Mouse (Mus musculus) CH12.LX (cell line): ENCODE results near the gene Atp8a2. TPM values are rescaled to one million over a fixed set of nuclear protein-coding genes. Genes with fewer than 3 reads are reported as not detected.

Source experiments
- DNase-seq: peaks from one replicate; pipeline ENCODE4 v3.0.0-alpha.2; 2013; ENCODE audit errors: extremely low read depth
- H3K27ac ChIP-seq: 2 replicates; pipeline ENCODE4 v1.5.1; 2012; ENCODE audit warnings: low read depth, mild to moderate bottlenecking, control low read depth, moderate library complexity; ENCODE audit not compliant: insufficient read depth
- H3K27me3 ChIP-seq: replicated peaks from 2 replicates; pipeline ENCODE3; 2012; ENCODE audit warnings: inconsistent platforms
- H3K36me3 ChIP-seq, 2 experiments: replicated peaks in 1 of 2; 2 replicates each; pipeline versions ENCODE3 to v1.6.1; 2012; ENCODE audit warnings: inconsistent platforms in 1 of 2, low read length in 1 of 2, mild to moderate bottlenecking in 1 of 2, mixed read lengths in 1 of 2, moderate library complexity in 1 of 2; ENCODE audit not compliant: control insufficient read depth in 1 of 2, insufficient read depth in 1 of 2
- H3K4me1 ChIP-seq, 2 experiments: 2 replicates each; pipeline ENCODE4 v1.6.1; 2012; ENCODE audit warnings: inconsistent platforms in 1 of 2, moderate library complexity in 1 of 2; ENCODE audit not compliant: insufficient read depth in 2 of 2, control insufficient read depth in 1 of 2
- H3K4me2 ChIP-seq: 2 replicates; pipeline ENCODE4 v1.6.1; 2012; ENCODE audit warnings: low read depth, mild to moderate bottlenecking, control low read depth; ENCODE audit not compliant: poor library complexity, insufficient read depth, severe bottlenecking
- H3K4me3 ChIP-seq, 3 experiments: fragments of 150-350 bp in 1 of 3; sonication (generic) in 1 of 3; replicated peaks in 1 of 3; 2 replicates each; pipeline versions ENCODE3 to v1.5.1; 2011 to 2012; ENCODE audit warnings: low read depth in 2 of 3, low read length in 2 of 3, mild to moderate bottlenecking in 2 of 3, moderate library complexity in 2 of 3, control low read depth in 1 of 3, improper control_type of control experiment in 1 of 3, inconsistent platforms in 1 of 3, mixed read lengths in 1 of 3; ENCODE audit not compliant: poor library complexity in 1 of 3
- H3K79me2 ChIP-seq: replicated peaks from 2 replicates; pipeline ENCODE4 v1.6.1; 2012; ENCODE audit warnings: mild to moderate bottlenecking, moderate library complexity; ENCODE audit not compliant: control insufficient read depth, poor library complexity, insufficient read depth, severe bottlenecking; ENCODE audit errors: extremely low read depth
- H3K9ac ChIP-seq: 2 replicates; pipeline ENCODE4 v1.6.1; 2012; ENCODE audit warnings: low read depth, mild to moderate bottlenecking, control low read depth, moderate library complexity; ENCODE audit not compliant: insufficient read depth
- H3K9me3 ChIP-seq: replicated peaks from 2 replicates; pipeline ENCODE3; 2012; ENCODE audit warnings: low read length, inconsistent platforms, mixed read lengths
- CHD2 ChIP-seq: IDR thresholded peaks from 2 replicates; pipeline ENCODE4 v1.6.1; 2011; ENCODE audit warnings: low read length, improper control_type of control experiment
- CTCF ChIP-seq, 2 experiments: IDR thresholded peaks in 1 of 2; conservative IDR thresholded peaks in 1 of 2; 2 replicates each; pipeline ENCODE4 v1.5.1; 2011 to 2012; ENCODE audit warnings: low read depth in 2 of 2, low read length in 2 of 2, improper control_type of control experiment in 1 of 2, inconsistent platforms in 1 of 2, mild to moderate bottlenecking in 1 of 2, moderate library complexity in 1 of 2
- E2F4 ChIP-seq: IDR thresholded peaks from 2 replicates; pipeline ENCODE4 v1.6.1; 2011; ENCODE audit warnings: low read depth, low read length, improper control_type of control experiment; ENCODE audit not compliant: insufficient replicate concordance
- ELF1 ChIP-seq: IDR thresholded peaks from 2 replicates; pipeline ENCODE4 v1.6.1; 2014; ENCODE audit warnings: low read depth, mild to moderate bottlenecking, inconsistent platforms, low read length, improper control_type of control experiment
- EP300 ChIP-seq: IDR thresholded peaks from 2 replicates; pipeline ENCODE4 v1.6.1; 2011; ENCODE audit warnings: low read length, improper control_type of control experiment
- GABPA ChIP-seq: IDR thresholded peaks from 2 replicates; pipeline ENCODE4 v1.6.1; 2012; ENCODE audit warnings: low read depth, low read length, improper control_type of control experiment, inconsistent platforms; ENCODE audit not compliant: insufficient replicate concordance
- HCFC1 ChIP-seq: IDR thresholded peaks from 2 replicates; pipeline ENCODE4 v1.6.1; 2012; ENCODE audit warnings: low read depth, mild to moderate bottlenecking, inconsistent platforms, low read length, improper control_type of control experiment
- JUN ChIP-seq: IDR thresholded peaks from 2 replicates; pipeline ENCODE4 v1.6.1; 2011; ENCODE audit warnings: low read depth, mild to moderate bottlenecking, low read length, improper control_type of control experiment, moderate library complexity; ENCODE audit not compliant: insufficient read depth
- JUND ChIP-seq: conservative IDR thresholded peaks from 2 replicates; pipeline ENCODE4 v1.6.1; 2011; ENCODE audit warnings: low read depth, low read length, improper control_type of control experiment
- KAT2A ChIP-seq: IDR thresholded peaks from 2 replicates; pipeline ENCODE4 v1.6.1; 2012; ENCODE audit warnings: low read length, improper control_type of control experiment, inconsistent platforms; ENCODE audit not compliant: insufficient replicate concordance
- MAX ChIP-seq: IDR thresholded peaks from 2 replicates; pipeline ENCODE4 v1.6.1; 2011; ENCODE audit warnings: low read length, improper control_type of control experiment
- MAZ ChIP-seq: IDR thresholded peaks from 2 replicates; pipeline ENCODE4 v1.6.1; 2012; ENCODE audit warnings: low read depth, mild to moderate bottlenecking, inconsistent platforms, low read length, improper control_type of control experiment, moderate library complexity
- MEF2A ChIP-seq: IDR thresholded peaks from 2 replicates; pipeline ENCODE4 v1.6.1; 2014; ENCODE audit warnings: low read depth, mild to moderate bottlenecking, inconsistent platforms, low read length, improper control_type of control experiment, borderline replicate concordance
- MXI1 ChIP-seq: IDR thresholded peaks from 2 replicates; pipeline ENCODE4 v1.6.1; 2011; ENCODE audit warnings: mild to moderate bottlenecking, low read depth, low read length, improper control_type of control experiment
- MYC ChIP-seq: IDR thresholded peaks from 2 replicates; pipeline ENCODE4 v1.6.1; 2011; ENCODE audit warnings: low read depth, mild to moderate bottlenecking, improper control_type of control experiment, low read length
- NELFE ChIP-seq: IDR thresholded peaks from 2 replicates; pipeline ENCODE4 v1.6.1; 2011; ENCODE audit warnings: low read depth, low read length, improper control_type of control experiment
- NRF1 ChIP-seq: IDR thresholded peaks from 2 replicates; pipeline ENCODE4 v1.6.1; 2014; ENCODE audit warnings: low read depth, mild to moderate bottlenecking, inconsistent platforms, low read length, improper control_type of control experiment, moderate library complexity
- POLR2A ChIP-seq: IDR thresholded peaks from 2 replicates; pipeline ENCODE4 v1.6.1; 2011; ENCODE audit warnings: low read depth, mild to moderate bottlenecking, improper control_type of control experiment, low read length
- POLR2AphosphoS2 ChIP-seq: IDR thresholded peaks from 2 replicates; pipeline ENCODE4 v1.6.1; 2011; ENCODE audit warnings: low read depth, low read length, improper control_type of control experiment
- RAD21 ChIP-seq: IDR thresholded peaks from 2 replicates; pipeline ENCODE4 v1.6.1; 2011; ENCODE audit warnings: low read depth, mild to moderate bottlenecking, low read length, improper control_type of control experiment, moderate library complexity
- RCOR1 ChIP-seq: conservative IDR thresholded peaks from 2 replicates; pipeline ENCODE4 v1.6.1; 2012; ENCODE audit warnings: low read depth, mild to moderate bottlenecking, inconsistent platforms, low read length, improper control_type of control experiment
- SIN3A ChIP-seq: IDR thresholded peaks from 2 replicates; pipeline ENCODE4 v1.6.1; 2012; ENCODE audit warnings: low read length, improper control_type of control experiment, inconsistent platforms
- TBP ChIP-seq: conservative IDR thresholded peaks from 2 replicates; pipeline ENCODE4 v1.6.1; 2011; ENCODE audit warnings: low read depth, low read length, improper control_type of control experiment
- TCF12 ChIP-seq: IDR thresholded peaks from 2 replicates; pipeline ENCODE4 v1.6.1; 2014; ENCODE audit warnings: low read depth, mild to moderate bottlenecking, inconsistent platforms, low read length, improper control_type of control experiment
- UBTF ChIP-seq: IDR thresholded peaks from 2 replicates; pipeline ENCODE4 v1.6.1; 2012; ENCODE audit warnings: low read depth, mild to moderate bottlenecking, inconsistent platforms, low read length, improper control_type of control experiment, moderate library complexity
- USF2 ChIP-seq: conservative IDR thresholded peaks from 2 replicates; pipeline ENCODE4 v1.6.1; 2011; ENCODE audit warnings: low read depth, low read length, improper control_type of control experiment
- ZNF384 ChIP-seq: IDR thresholded peaks from 2 replicates; pipeline ENCODE4 v1.6.1; 2012; ENCODE audit warnings: low read depth, low read length, improper control_type of control experiment, inconsistent platforms
- dilution Hi-C: fragments of 300-500 bp; cut with MboI; formaldehyde crosslinking; loops from 2 replicates; pipeline ENCODE4 v1.14.3; 2020; ENCODE audit warnings: low sequenced_read_pairs; ENCODE audit not compliant: extremely low pct_unique_long_range_greater_than_20kb, extremely low pct_ligation_motif_present
- in situ Hi-C: fragments of 300-500 bp; cut with MboI; formaldehyde crosslinking; loops from 3 replicates; pipeline ENCODE4 v1.14.3; 2019; ENCODE audit warnings: low sequenced_read_pairs, low pct_ligation_motif_present, low pct_unique_long_range_greater_than_20kb, mixed read lengths
- polyA plus RNA-seq: library from polyadenylated mRNA; unstranded; fragments of >175 nt; gene quantifications from 2 replicates; pipeline ENCODE4 v1.2.1, GENCODE M21; 2012; ENCODE audit warnings: low read depth; ENCODE audit not compliant: insufficient read length
- total RNA-seq, 2 experiments: library from RNA; depleted of rRNA; stranded (reverse); fragments of 300-350 nt in 1 of 2; fragments of >200 nt in 1 of 2; gene quantifications; 2 replicates each; pipeline ENCODE4 v1.2.3; 2012 to 2014

Gene Atp8a2
- total and polyA plus RNA-seq, 3 experiments = 0.15 to 0.29 (median 0.21) TPM

GRCm38 (mm10) chr14:59597398-59598259 lies 599.4 kb downstream of the Atp8a2 start, which contains the start of gene Cdadc1:
Cdadc1 (minus strand) TSS chr14:59597959.
- in situ Hi-C loops (no loop called here), dilution Hi-C loops (no loop called here)
- Histone ChIP-seq H3K36me3 (peaks cover 6 to 15% of the 10 kb centered on the region in 2 experiments), H3K4me1 (peaks cover 3 to 40% of the 10 kb centered on the region in 2 experiments; a peak in 3 of 4 replicates), H3K9ac (peak within 1 kb of the TSS; percentile 69), H3K79me2 (peaks cover 28% of the 10 kb centered on the region), H3K9me3 (no peaks in the 10 kb centered on the region), H3K27ac (peak within 1 kb of the TSS; percentile 71), H3K4me3 (peak within 1 kb of the TSS; percentile 86 to 99 (median 91)), H3K27me3 (no peaks in the 10 kb centered on the region), H3K4me2 (peak within 1 kb of the TSS; percentile 97)
- peak; percentile 90 for DNase-seq
- TF ChIP-seq NELFE = peak; percentile 81
- peak; percentile 74; the same call in 1 of the 2 replicates for TF ChIP-seq POLR2AphosphoS2
- peak; percentile 60; the same call in 1 of the 2 replicates for TF ChIP-seq RCOR1
- peak; percentile 70 for TF ChIP-seq GABPA
- TF ChIP-seq E2F4 = no peak
- peak; percentile 99 for TF ChIP-seq SIN3A
- TF ChIP-seq KAT2A = peak; percentile 80; the same call in 1 of the 2 replicates
- TF ChIP-seq UBTF = no peak
- TF ChIP-seq MEF2A = peak; percentile 46; the same call in 1 of the 2 replicates
- TF ChIP-seq MYC = peak; percentile 28; the same call in 1 of the 2 replicates
- no peak for TF ChIP-seq EP300
- peak; percentile 93 for TF ChIP-seq ELF1
- TF ChIP-seq TCF12 = peak; percentile 79; the same call in 1 of the 2 replicates
- TF ChIP-seq TBP = no peak; the same call in 1 of the 2 replicates
- TF ChIP-seq POLR2A = peak; percentile 72
- TF ChIP-seq CHD2 = peak; percentile 51; the same call in 1 of the 2 replicates
- TF ChIP-seq MAZ = peak; percentile 99
- TF ChIP-seq JUN = no peak
- TF ChIP-seq JUND = no peak; the same call in 1 of the 2 replicates
- no peak for TF ChIP-seq CTCF (conservative IDR thresholded peaks at IDR 0.05 in 1 of 2, IDR thresholded peaks at IDR 0.05 in 1 of 2; ENCODE audit: low read depth in 2 of 2, low read length in 2 of 2)
- TF ChIP-seq MAX = peak; percentile 55; the same call in 1 of the 2 replicates
- TF ChIP-seq HCFC1 = peak; percentile 93
- TF ChIP-seq RAD21 = no peak
- peak; percentile 59 for TF ChIP-seq NRF1
- no peak; the same call in 1 of the 2 replicates for TF ChIP-seq ZNF384
- TF ChIP-seq MXI1 = peak; percentile 92
- TF ChIP-seq USF2 = no peak
